Mouse (Mus musculus): ENCODE results near the gene Large1. TPM values are rescaled to one million over a fixed set of nuclear protein-coding genes. Genes with fewer than 3 reads are reported as not detected.

Gene Large1
- polyA plus RNA-seq, 1 experiment from 2014 or later: 23.9 TPM

GRCm38 (mm10) chr8:72816679-72817078 is 536.7 kb downstream of the Large1 start:
- Histone ChIP-seq H3K4me3 (replicated peaks; ENCODE audit: low read depth, low read length) (no peak overlapping the region), H3K36me3 (ENCODE audit: control insufficient read depth, insufficient read depth, low read length) (peaks cover 15% of the 10 kb centered on the region; the same call in 1 of the 2 replicates), H3K9ac (replicated peaks; ENCODE audit: low read length) (no peak overlapping the region), H3K27ac (replicated peaks; ENCODE audit: low read depth, low read length) (no peak overlapping the region), H3K9me3 (ENCODE audit: control insufficient read depth, low read length) (no peaks in the 10 kb centered on the region), H3K4me1 (ENCODE audit: control insufficient read depth, insufficient read depth, low read length) (no peaks in the 10 kb centered on the region), H3K27me3 (ENCODE audit: control insufficient read depth, insufficient read depth, low read length) (no peaks in the 10 kb centered on the region), H3K4me2 (ENCODE audit: low read length) (no peak overlapping the region)
- no peak for ATAC-seq (ENCODE audit: low FRiP score, low TSS enrichment)
- DNase-seq: no peak

- Histone ChIP-seq H3K9ac (replicated peaks; ENCODE audit: low read length) (no peak overlapping the region), H3K4me1 (ENCODE audit: control insufficient read depth, insufficient read depth, low read length) (no peaks in the 10 kb centered on the region), H3K4me3 (replicated peaks; ENCODE audit: low read depth, low read length) (no peak overlapping the region), H3K9me3 (ENCODE audit: control insufficient read depth, low read length) (no peaks in the 10 kb centered on the region), H3K27ac (replicated peaks; ENCODE audit: low read depth, low read length) (no peak overlapping the region), H3K27me3 (ENCODE audit: control insufficient read depth, insufficient read depth, low read length) (no peaks in the 10 kb centered on the region), H3K4me2 (ENCODE audit: low read length) (no peak overlapping the region), H3K36me3 (ENCODE audit: control insufficient read depth, insufficient read depth, low read length) (peaks cover 15% of the 10 kb centered on the region; the same call in 1 of the 2 replicates)
- ATAC-seq (ENCODE audit: low FRiP score, low TSS enrichment): no peak
- WGBS: 87% methylated on average over 7 of the region's 7 CpGs
- DNase-seq: no peak
Measured at GRCm38 (mm10) chr8:72815681-72816080, 537.7 kb downstream of the Large1 start.

GRCm38 (mm10) chr8:72812690-72813089 is 540.6 kb downstream of the Large1 start:
- no peaks in the 10 kb centered on the region for H3K4me1 ChIP-seq (ENCODE audit: control insufficient read depth, insufficient read depth, low read length)
- no peaks in the 10 kb centered on the region for H3K9me3 ChIP-seq (ENCODE audit: control insufficient read depth, low read length)
- H3K36me3 ChIP-seq (ENCODE audit: control insufficient read depth, insufficient read depth, low read length): peaks cover 12% of the 10 kb centered on the region; the same call in 1 of the 2 replicates
- WGBS: 94% methylated on average over 3 of the region's 3 CpGs
- no peak overlapping the region for H3K4me2 ChIP-seq (ENCODE audit: low read length)
- no peak overlapping the region for H3K9ac ChIP-seq (replicated peaks; ENCODE audit: low read length)
- ATAC-seq (ENCODE audit: low FRiP score, low TSS enrichment) (no peak), DNase-seq (peak; percentile 4)
- H3K4me3 ChIP-seq (replicated peaks; ENCODE audit: low read depth, low read length): no peak overlapping the region
- no peak overlapping the region for H3K27ac ChIP-seq (replicated peaks; ENCODE audit: low read depth, low read length)
- H3K27me3 ChIP-seq (ENCODE audit: control insufficient read depth, insufficient read depth, low read length): no peaks in the 10 kb centered on the region

GRCm38 (mm10) chr8:72801583-72801982 is 551.8 kb downstream of the Large1 start:
- 78% methylated on average over 2 of the region's 2 CpGs for WGBS
- Histone ChIP-seq H3K9me3 (ENCODE audit: control insufficient read depth, low read length) (no peaks in the 10 kb centered on the region), H3K9ac (replicated peaks; ENCODE audit: low read length) (no peak overlapping the region), H3K4me2 (ENCODE audit: low read length) (no peak overlapping the region), H3K4me1 (ENCODE audit: control insufficient read depth, insufficient read depth, low read length) (no peaks in the 10 kb centered on the region), H3K36me3 (ENCODE audit: control insufficient read depth, insufficient read depth, low read length) (no peaks in the 10 kb centered on the region), H3K27me3 (ENCODE audit: control insufficient read depth, insufficient read depth, low read length) (no peaks in the 10 kb centered on the region), H3K27ac (replicated peaks; ENCODE audit: low read depth, low read length) (no peak overlapping the region), H3K4me3 (replicated peaks; ENCODE audit: low read depth, low read length) (no peak overlapping the region)
- DNase-seq (no peak), ATAC-seq (ENCODE audit: low FRiP score, low TSS enrichment) (no peak)

GRCm38 (mm10) chr8:72780644-72781043 is 572.7 kb downstream of the Large1 start:
- 99% methylated on average over 4 of the region's 4 CpGs for WGBS
- H3K27me3 ChIP-seq (ENCODE audit: control insufficient read depth, insufficient read depth, low read length): no peaks in the 10 kb centered on the region

GRCm38 (mm10) chr8:72777797-72778196 is 575.5 kb downstream of the Large1 start:
- DNase-seq (no peak), ATAC-seq (ENCODE audit: low FRiP score, low TSS enrichment) (no peak)
- no peak overlapping the region for H3K9ac ChIP-seq (replicated peaks; ENCODE audit: low read length)
- no peaks in the 10 kb centered on the region for H3K9me3 ChIP-seq (ENCODE audit: control insufficient read depth, low read length)
- no peaks in the 10 kb centered on the region for H3K36me3 ChIP-seq (ENCODE audit: control insufficient read depth, insufficient read depth, low read length)
- H3K4me2 ChIP-seq (ENCODE audit: low read length): no peak overlapping the region
- WGBS: 84% methylated on average over 1 of the region's 1 CpGs
- H3K27me3 ChIP-seq (ENCODE audit: control insufficient read depth, insufficient read depth, low read length): no peaks in the 10 kb centered on the region
- H3K4me3 ChIP-seq (replicated peaks; ENCODE audit: low read depth, low read length): no peak overlapping the region
- no peaks in the 10 kb centered on the region for H3K4me1 ChIP-seq (ENCODE audit: control insufficient read depth, insufficient read depth, low read length)
- H3K27ac ChIP-seq (replicated peaks; ENCODE audit: low read depth, low read length): no peak overlapping the region

More at GRCm38 (mm10) chr8:72780644-72781043, 572.7 kb downstream of the Large1 start:
- DNase-seq (no peak), ATAC-seq (ENCODE audit: low FRiP score, low TSS enrichment) (no peak)
- Histone ChIP-seq H3K27ac (replicated peaks; ENCODE audit: low read depth, low read length) (no peak overlapping the region), H3K4me3 (replicated peaks; ENCODE audit: low read depth, low read length) (no peak overlapping the region), H3K4me1 (ENCODE audit: control insufficient read depth, insufficient read depth, low read length) (no peaks in the 10 kb centered on the region), H3K36me3 (ENCODE audit: control insufficient read depth, insufficient read depth, low read length) (no peaks in the 10 kb centered on the region), H3K9me3 (ENCODE audit: control insufficient read depth, low read length) (no peaks in the 10 kb centered on the region), H3K4me2 (ENCODE audit: low read length) (no peak overlapping the region), H3K9ac (replicated peaks; ENCODE audit: low read length) (no peak overlapping the region)

- peaks cover 7% of the 10 kb centered on the region; the same call in 1 of the 2 replicates for H3K4me1 ChIP-seq (ENCODE audit: control insufficient read depth, insufficient read depth, low read length)
- H3K27ac ChIP-seq (replicated peaks; ENCODE audit: low read depth, low read length): no peak overlapping the region
- H3K36me3 ChIP-seq (ENCODE audit: control insufficient read depth, insufficient read depth, low read length): no peaks in the 10 kb centered on the region
- DNase-seq (peak; percentile 51), ATAC-seq (ENCODE audit: low FRiP score, low TSS enrichment) (peak; percentile 44; the same call in 1 of the 2 replicates)
- no peaks in the 10 kb centered on the region for H3K9me3 ChIP-seq (ENCODE audit: control insufficient read depth, low read length)
- no peaks in the 10 kb centered on the region for H3K27me3 ChIP-seq (ENCODE audit: control insufficient read depth, insufficient read depth, low read length)
- WGBS: 15% methylated on average over 7 of the region's 7 CpGs
- no peak overlapping the region for H3K4me3 ChIP-seq (replicated peaks; ENCODE audit: low read depth, low read length)
- H3K4me2 ChIP-seq (ENCODE audit: low read length): no peak overlapping the region
- H3K9ac ChIP-seq (replicated peaks; ENCODE audit: low read length): no peak overlapping the region
Measured at GRCm38 (mm10) chr8:72766777-72767176, 586.6 kb downstream of the Large1 start.

GRCm38 (mm10) chr8:72765696-72766095 is 587.6 kb downstream of the Large1 start:
- DNase-seq: no peak
- Histone ChIP-seq H3K36me3 (ENCODE audit: control insufficient read depth, insufficient read depth, low read length) (no peaks in the 10 kb centered on the region), H3K27me3 (ENCODE audit: control insufficient read depth, insufficient read depth, low read length) (no peaks in the 10 kb centered on the region), H3K9ac (replicated peaks; ENCODE audit: low read length) (no peak overlapping the region), H3K27ac (replicated peaks; ENCODE audit: low read depth, low read length) (no peak overlapping the region), H3K4me2 (ENCODE audit: low read length) (no peak overlapping the region), H3K9me3 (ENCODE audit: control insufficient read depth, low read length) (no peaks in the 10 kb centered on the region), H3K4me1 (ENCODE audit: control insufficient read depth, insufficient read depth, low read length) (peaks cover 7% of the 10 kb centered on the region; the same call in 1 of the 2 replicates), H3K4me3 (replicated peaks; ENCODE audit: low read depth, low read length) (no peak overlapping the region)
- 68% methylated on average over 4 of the region's 4 CpGs for WGBS
- ATAC-seq (ENCODE audit: low FRiP score, low TSS enrichment): no peak
